Mouse (Mus musculus): ENCODE results near the gene Frs3. TPM values are rescaled to one million over a fixed set of nuclear protein-coding genes. Genes with fewer than 3 reads are reported as not detected.

Frs3 gene
- 1.5 TPM for polyA plus RNA-seq (2015; fragmentation: Illumina TruSeq; extraction: RNeasy Lipid Tissue Mini Kit (QIAGEN cat#74804); ENCODE audit: insufficient read depth, low read depth, low replicate concordance)

DNA sequence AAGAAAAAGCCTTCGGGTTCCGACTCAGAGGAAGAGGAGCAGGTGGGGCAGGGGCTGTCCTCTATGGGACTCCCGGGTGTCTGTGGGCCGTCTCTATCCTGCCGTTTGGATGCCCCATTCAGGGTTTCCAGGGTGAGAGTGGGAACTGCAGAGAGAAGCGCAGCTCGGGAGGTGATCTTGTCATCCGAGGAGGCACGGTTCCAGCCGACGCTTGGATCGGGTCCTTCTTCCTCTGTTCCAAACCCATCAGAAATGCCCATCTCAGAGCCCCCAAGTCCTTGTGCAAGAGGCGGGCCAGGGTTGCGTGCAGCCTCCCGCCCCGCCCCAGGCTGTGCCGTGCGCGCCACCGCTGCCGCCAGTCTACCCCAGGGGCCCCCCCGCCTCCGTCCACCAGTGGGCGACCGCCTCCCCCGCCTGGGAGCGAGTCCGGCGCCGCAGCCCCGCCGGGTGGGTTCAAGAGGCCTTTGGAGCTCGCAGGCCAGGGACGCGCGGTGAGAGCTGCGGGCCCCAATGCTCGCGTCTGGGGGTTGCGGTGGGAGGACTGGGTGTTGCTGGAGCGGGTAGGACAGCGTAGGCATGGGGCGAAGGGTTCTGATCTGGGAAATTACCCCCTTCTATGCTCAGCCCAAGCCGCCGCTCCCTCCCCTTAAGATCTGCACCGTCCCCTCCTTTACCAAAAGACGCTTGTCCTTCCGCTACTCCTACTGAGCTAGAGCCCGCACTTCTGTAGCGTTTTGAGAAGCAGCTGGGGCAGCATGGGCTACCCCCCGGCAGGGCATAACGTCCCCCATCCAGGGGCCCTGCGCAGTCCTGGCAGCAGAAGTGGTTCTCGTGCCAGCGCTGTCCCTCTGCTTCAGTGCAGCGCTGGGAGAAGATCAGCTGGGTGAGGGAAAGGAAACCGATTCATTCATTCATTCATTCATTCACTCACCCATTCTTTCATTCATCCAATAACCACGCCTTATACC lies at the start of gene Frs3:
Gene Frs3, plus strand, starts transcription at position 423 of the 968 bp plus-strand sequence.

DNA sequence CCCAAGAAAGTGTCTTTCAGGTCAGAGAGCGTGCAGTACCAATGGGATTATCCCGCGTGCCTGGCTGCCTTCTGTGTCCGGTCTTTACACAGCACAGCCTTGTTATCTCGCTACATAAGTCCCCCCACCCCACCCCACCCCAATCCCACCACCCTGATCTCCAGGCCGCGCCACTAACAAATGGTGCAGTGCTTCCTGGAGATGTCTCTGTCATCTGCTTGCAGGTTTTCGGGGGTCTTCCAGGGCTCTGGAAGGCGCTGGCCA lies 554 bp upstream of the Frs3 start, which contains the start of gene Tomm6:
Gene Tomm6, minus strand, starts transcription at position 43 of the 264 bp plus-strand sequence.

DNA sequence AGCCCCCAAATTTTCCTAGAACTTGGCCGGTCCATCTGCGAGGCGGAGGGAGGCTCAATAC lies 5.4 kb downstream of the Frs3 start, which contains the start of gene Gm21981:
Gene Gm21981, minus strand, starts transcription at position 14 of the 61 bp plus-strand sequence.

DNA sequence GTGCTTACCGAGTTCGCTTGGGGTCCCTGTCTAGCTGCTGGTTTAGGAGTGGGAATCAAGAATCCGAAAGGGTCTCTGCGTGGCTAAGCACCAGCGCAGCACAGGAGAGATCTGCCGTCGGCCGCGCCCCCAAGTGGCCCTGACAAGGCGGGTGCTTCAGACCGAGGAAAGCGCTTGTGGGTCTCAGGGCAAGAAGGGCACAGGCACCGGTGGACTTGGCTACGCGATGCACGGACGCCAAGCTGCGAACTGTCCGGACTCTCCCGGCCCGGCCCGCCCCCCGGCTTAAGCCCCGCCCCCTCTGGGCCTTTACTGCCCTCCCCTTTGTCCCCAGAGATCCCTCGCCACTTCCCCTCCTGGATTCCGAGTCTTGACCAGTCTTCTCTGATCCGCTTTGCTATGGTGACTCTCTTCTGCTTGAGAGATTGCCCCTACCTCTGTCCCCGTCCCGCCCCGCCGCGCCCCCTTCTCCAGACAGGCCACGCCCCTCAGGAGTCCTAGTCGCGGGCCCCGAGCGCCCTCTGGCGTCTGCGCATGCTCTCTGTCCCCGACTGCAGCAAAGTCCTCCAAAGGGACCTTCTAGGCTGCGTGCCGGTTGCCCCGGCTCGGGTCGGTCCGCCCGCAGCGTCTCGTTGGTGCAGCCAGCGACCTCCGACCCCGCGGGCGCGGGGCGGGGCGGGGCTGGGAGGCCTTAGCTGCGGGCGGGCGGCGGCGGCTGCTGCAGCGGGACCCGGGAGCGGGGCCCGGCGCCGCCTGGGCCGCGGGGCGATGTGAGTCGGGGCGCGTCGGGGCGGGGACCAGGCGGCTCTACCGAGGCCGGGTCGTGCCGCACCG lies 5.9 kb downstream of the Frs3 start, which contains the start of gene Prickle4:
Gene Prickle4, minus strand, starts transcription at position 234 of the 834 bp plus-strand sequence.

DNA sequence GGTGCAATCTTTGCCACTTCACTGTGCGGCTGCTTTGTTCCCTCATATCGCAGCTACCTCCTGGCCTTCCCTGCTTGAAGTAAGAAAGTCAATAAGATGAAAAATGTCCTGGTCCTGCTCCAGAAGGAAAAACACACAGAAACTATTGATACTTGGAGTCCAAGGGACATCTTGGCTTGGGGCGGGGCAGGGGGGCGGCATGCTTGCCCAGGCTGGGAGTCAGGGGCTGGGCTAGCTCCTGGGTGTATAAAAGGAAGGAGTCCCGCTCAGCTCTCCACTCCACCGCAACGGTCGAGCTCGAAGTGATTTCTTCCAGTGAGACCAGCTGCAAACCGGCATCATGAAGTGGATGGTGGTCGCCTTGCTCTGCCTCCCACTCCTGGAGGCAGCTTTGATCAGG lies 37.7 kb downstream of the Frs3 start, which contains the start of gene Pgc:
Gene Pgc, plus strand, starts transcription at position 277 of the 400 bp plus-strand sequence.

DNA sequence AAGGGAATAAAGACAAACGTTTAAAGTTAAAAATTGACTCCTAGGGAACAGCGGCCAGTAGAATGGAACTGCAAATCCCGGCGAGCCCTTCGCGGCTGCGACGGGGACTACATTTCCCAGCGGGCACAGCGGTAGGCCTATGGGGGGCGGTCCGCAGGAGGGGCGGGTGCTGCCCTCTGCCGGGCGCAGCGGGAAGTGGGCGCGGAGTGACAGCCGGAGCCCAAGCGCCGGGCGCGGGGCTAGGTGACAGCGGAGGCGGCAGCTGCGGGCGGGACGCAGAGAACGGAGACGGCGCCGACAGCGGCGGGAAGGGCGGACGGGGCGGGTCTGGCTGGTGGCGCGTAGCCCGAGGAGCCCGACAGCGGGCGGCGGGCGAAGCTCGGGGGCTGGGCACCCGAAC lies 48.0 kb downstream of the Frs3 start, which contains the start of gene Tfeb:
Gene Tfeb, plus strand, starts transcription at position 175 of the 400 bp plus-strand sequence.

Other genes with a start within 250 kb of the Frs3 start
- 7.5 TPM for gene Taf8, start 186.7 kb upstream of the Frs3 start, polyA plus RNA-seq (2015; fragmentation: Illumina TruSeq; extraction: RNeasy Lipid Tissue Mini Kit (QIAGEN cat#74804); ENCODE audit: insufficient read depth, low read depth, low replicate concordance)
- 26.9 TPM for gene Ccnd3, start 184.0 kb upstream of the Frs3 start, polyA plus RNA-seq (2015; fragmentation: Illumina TruSeq; extraction: RNeasy Lipid Tissue Mini Kit (QIAGEN cat#74804); ENCODE audit: insufficient read depth, low read depth, low replicate concordance)
- gene Bysl, start 77.5 kb upstream of the Frs3 start, polyA plus RNA-seq (2015; fragmentation: Illumina TruSeq; extraction: RNeasy Lipid Tissue Mini Kit (QIAGEN cat#74804); ENCODE audit: insufficient read depth, low read depth, low replicate concordance) = 2.4 TPM
- gene Med20, start 77.4 kb upstream of the Frs3 start, polyA plus RNA-seq (2015; fragmentation: Illumina TruSeq; extraction: RNeasy Lipid Tissue Mini Kit (QIAGEN cat#74804); ENCODE audit: insufficient read depth, low read depth, low replicate concordance) = 12.8 TPM
- not detected for gene Gm20517, start 77.4 kb upstream of the Frs3 start, polyA plus RNA-seq (2015; fragmentation: Illumina TruSeq; extraction: RNeasy Lipid Tissue Mini Kit (QIAGEN cat#74804); ENCODE audit: insufficient read depth, low read depth, low replicate concordance)
- gene Usp49, start 58.3 kb upstream of the Frs3 start, polyA plus RNA-seq (2015; fragmentation: Illumina TruSeq; extraction: RNeasy Lipid Tissue Mini Kit (QIAGEN cat#74804); ENCODE audit: insufficient read depth, low read depth, low replicate concordance) = 1.1 TPM
- gene Tomm6, start 644 bp upstream of the Frs3 start, polyA plus RNA-seq (2015; fragmentation: Illumina TruSeq; extraction: RNeasy Lipid Tissue Mini Kit (QIAGEN cat#74804); ENCODE audit: insufficient read depth, low read depth, low replicate concordance) = 71.8 TPM
- gene Gm21981, start 5.4 kb downstream of the Frs3 start, polyA plus RNA-seq (2015; fragmentation: Illumina TruSeq; extraction: RNeasy Lipid Tissue Mini Kit (QIAGEN cat#74804); ENCODE audit: insufficient read depth, low read depth, low replicate concordance) = 0.42 TPM
- gene Prickle4, start 5.7 kb downstream of the Frs3 start, polyA plus RNA-seq (2015; fragmentation: Illumina TruSeq; extraction: RNeasy Lipid Tissue Mini Kit (QIAGEN cat#74804); ENCODE audit: insufficient read depth, low read depth, low replicate concordance) = 2.3 TPM
- gene Pgc, start 37.8 kb downstream of the Frs3 start, polyA plus RNA-seq (2015; fragmentation: Illumina TruSeq; extraction: RNeasy Lipid Tissue Mini Kit (QIAGEN cat#74804); ENCODE audit: insufficient read depth, low read depth, low replicate concordance) = not detected
- 3.0 TPM for gene Tfeb, start 48.0 kb downstream of the Frs3 start, polyA plus RNA-seq (2015; fragmentation: Illumina TruSeq; extraction: RNeasy Lipid Tissue Mini Kit (QIAGEN cat#74804); ENCODE audit: insufficient read depth, low read depth, low replicate concordance)
- gene Mdfi, start 145.7 kb downstream of the Frs3 start, polyA plus RNA-seq (2015; fragmentation: Illumina TruSeq; extraction: RNeasy Lipid Tissue Mini Kit (QIAGEN cat#74804); ENCODE audit: insufficient read depth, low read depth, low replicate concordance) = 1.0 TPM
- gene Foxp4, start 235.6 kb downstream of the Frs3 start, polyA plus RNA-seq (2015; fragmentation: Illumina TruSeq; extraction: RNeasy Lipid Tissue Mini Kit (QIAGEN cat#74804); ENCODE audit: insufficient read depth, low read depth, low replicate concordance) = 8.8 TPM